Mouse (Mus musculus) bone marrow macrophage, adult 2 months (primary cell): ENCODE data around the gene Tgfbr2.

Source experiments
- CTCF ChIP-seq: IDR thresholded peaks from 2 replicates; pipeline ENCODE4 v1.5.1; 2012; ENCODE audit warnings: low read depth, mild to moderate bottlenecking, low read length, moderate library complexity
- POLR2A ChIP-seq: IDR thresholded peaks from 2 replicates; pipeline ENCODE4 v1.6.1; 2012; ENCODE audit warnings: mild to moderate bottlenecking, low read depth, low read length, borderline replicate concordance

GRCm38 (mm10) chr9:116101842-116102241 is 73.3 kb downstream of the Tgfbr2 start:
- no peak for TF ChIP-seq CTCF
- no peak for TF ChIP-seq POLR2A
